Mouse (Mus musculus) liver, postnatal 0 days (tissue): ENCODE measurements at regions not wholly inside any gene's neighbourhood (a gene's known extent, or its start where the extent isn't known, plus 50 kb on each side); places are given as distances from the start of the nearest gene placed in this dataset.

Source experiments
- CTCF ChIP-seq: sonication (generic); IDR thresholded peaks from 2 replicates; pipeline ENCODE4 v1.5.1; 2016; ENCODE audit warnings: antibody characterized with exemption, low read depth
- EP300 ChIP-seq: IDR thresholded peaks from 2 replicates; pipeline ENCODE4 v1.6.1; 2016; ENCODE audit warnings: antibody characterized with exemption, low read depth, mild to moderate bottlenecking

- TF ChIP-seq CTCF: no peak
- no peak for TF ChIP-seq EP300
These were observed 219.2 kb downstream of the Pten start for GRCm38 (mm10) chr19:32976507-32976906.
